Mouse (Mus musculus) adrenal gland, adult 8-10 months (tissue): ENCODE measurements at regions not wholly inside any gene's neighbourhood (a gene's known extent, or its start where the extent isn't known, plus 50 kb on each side); places are given as distances from the start of the nearest gene placed in this dataset.

ENCODE experiments used
- DNase-seq: peaks from one replicate; pipeline ENCODE4 v3.0.0; 2022

- no peak for DNase-seq
Measured at GRCm38 (mm10) chr2:139132121-139132520, 361.6 kb upstream of the Sptlc3 start.

- no peak for DNase-seq
Measured at GRCm38 (mm10) chr2:139147004-139147403, 346.7 kb upstream of the Sptlc3 start.

GRCm38 (mm10) chr2:139179641-139180040, 314.1 kb upstream of the Sptlc3 start:
- DNase-seq = no peak

GRCm38 (mm10) chr2:139198281-139198680, 295.4 kb upstream of the Sptlc3 start:
- DNase-seq = no peak

GRCm38 (mm10) chr2:139207649-139208048, 286.1 kb upstream of the Sptlc3 start:
- no peak for DNase-seq

GRCm38 (mm10) chr2:139220757-139221400, 272.8 kb upstream of the Sptlc3 start:
- no peak for DNase-seq

- no peak for DNase-seq
Measured at GRCm38 (mm10) chr2:139230453-139230852, 263.3 kb upstream of the Sptlc3 start.

GRCm38 (mm10) chr2:139250138-139250537, 243.6 kb upstream of the Sptlc3 start:
- no peak for DNase-seq

GRCm38 (mm10) chr2:139267119-139267518, 226.6 kb upstream of the Sptlc3 start:
- no peak for DNase-seq

GRCm38 (mm10) chr2:139276581-139276980, 217.1 kb upstream of the Sptlc3 start:
- no peak for DNase-seq

- no peak for DNase-seq
Measured at GRCm38 (mm10) chr2:139277571-139277970, 216.1 kb upstream of the Sptlc3 start.

- no peak for DNase-seq
Measured at GRCm38 (mm10) chr2:139281056-139281455, 212.7 kb upstream of the Sptlc3 start.

GRCm38 (mm10) chr2:139284315-139284714, 209.4 kb upstream of the Sptlc3 start:
- no peak for DNase-seq

GRCm38 (mm10) chr2:139286446-139286845, 207.3 kb upstream of the Sptlc3 start:
- no peak for DNase-seq

GRCm38 (mm10) chr2:139298541-139299152, 195.1 kb upstream of the Sptlc3 start:
- DNase-seq = no peak

GRCm38 (mm10) chr2:139311401-139311812, 182.3 kb upstream of the Sptlc3 start:
- no peak for DNase-seq

GRCm38 (mm10) chr2:139312053-139312452, 181.7 kb upstream of the Sptlc3 start:
- no peak for DNase-seq

GRCm38 (mm10) chr2:139322509-139322908, 171.2 kb upstream of the Sptlc3 start:
- no peak for DNase-seq

- DNase-seq = no peak
Measured at GRCm38 (mm10) chr2:139325501-139325900, 168.2 kb upstream of the Sptlc3 start.

GRCm38 (mm10) chr2:139334681-139335080, 159.0 kb upstream of the Sptlc3 start:
- DNase-seq = no peak

GRCm38 (mm10) chr2:139338240-139338639, 155.5 kb upstream of the Sptlc3 start:
- no peak for DNase-seq

- no peak for DNase-seq
Measured at GRCm38 (mm10) chr2:139356280-139357010, 137.3 kb upstream of the Sptlc3 start.

GRCm38 (mm10) chr2:139362245-139362847, 131.4 kb upstream of the Sptlc3 start:
- DNase-seq = no peak
